Mouse (Mus musculus) ES-E14 (cell line): ENCODE results near the gene Flt3l.

Experiments used
- CHD2 ChIP-seq: IDR thresholded peaks from 2 replicates; pipeline ENCODE4 v1.6.1; 2014; ENCODE audit warnings: mild to moderate bottlenecking, low read depth, low read length, inconsistent platforms
- HCFC1 ChIP-seq: IDR thresholded peaks from 2 replicates; pipeline ENCODE4 v1.6.1; 2012; ENCODE audit warnings: low read length, inconsistent platforms, borderline replicate concordance; ENCODE audit not compliant: insufficient read depth
- ZC3H11A ChIP-seq: IDR thresholded peaks from 2 replicates; pipeline ENCODE4 v1.6.1; 2012; ENCODE audit warnings: low read depth, mild to moderate bottlenecking, inconsistent platforms, low read length, borderline replicate concordance
- ZNF384 ChIP-seq: IDR thresholded peaks from 2 replicates; pipeline ENCODE4 v1.6.1; 2012; ENCODE audit warnings: low read depth, low read length, inconsistent platforms

DNA sequence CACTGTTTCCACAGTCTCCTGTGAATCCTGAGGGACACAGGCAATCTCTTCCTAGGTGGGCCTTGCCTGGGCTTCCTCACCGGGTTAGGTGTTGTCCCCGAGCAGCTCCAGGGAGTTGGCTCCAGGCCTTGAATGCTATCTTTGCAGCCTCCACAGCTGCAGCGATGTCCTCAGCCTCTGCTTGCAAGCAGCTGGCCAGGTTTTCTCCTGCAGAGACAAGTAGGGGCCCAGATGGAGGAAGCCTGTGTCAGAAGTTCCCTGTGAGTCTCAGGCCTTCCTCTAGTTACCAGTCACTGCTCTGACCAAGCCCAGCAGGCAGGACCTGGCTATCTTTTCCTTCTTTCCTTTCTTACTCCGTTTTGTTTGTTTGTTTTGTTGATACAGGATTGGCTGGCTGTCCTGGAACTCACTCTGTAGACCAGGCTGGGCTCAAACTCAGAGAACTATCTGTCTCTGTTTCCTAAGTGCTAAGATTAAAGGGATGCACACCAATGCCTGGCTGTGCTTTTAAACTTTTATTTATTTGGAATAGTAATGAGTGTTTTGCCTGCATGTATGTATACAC is 12.4 kb upstream of the Flt3l start:
- TF ChIP-seq HCFC1 (no peak), ZNF384 (no peak), CHD2 (no peak), ZC3H11A (no peak)
